In the genomic region with DNA sequence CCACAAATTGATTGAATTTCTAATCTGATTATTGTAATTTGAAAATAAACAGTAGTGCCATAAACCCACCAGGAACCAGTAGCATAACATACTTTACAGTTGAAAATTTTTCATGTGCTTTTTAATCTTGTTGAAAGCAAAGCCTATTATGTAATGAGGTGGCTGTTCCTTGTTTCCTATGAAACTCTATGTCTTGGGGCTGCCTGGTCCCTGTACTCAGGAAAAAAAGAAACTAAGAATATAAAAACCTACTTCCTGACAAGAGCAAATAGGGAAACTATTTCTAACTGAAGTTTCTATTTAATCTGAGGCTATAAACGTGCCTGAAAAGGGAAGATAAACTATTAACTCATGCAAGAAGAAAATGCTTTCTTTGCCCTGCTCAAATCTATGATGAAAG, we compare ENCODE assay signal across 14 mouse cellular contexts.
"Had no signal": no experiment of that assay in that cellular context is flagged by ENCODE, and none has a peak within 500 bp of the region (broad histone marks: within the 10 kb centered on the region; RNA-seq: fewer than 3 reads in every experiment).

No protein-coding gene starts in this region.

- ATAC-seq: hindbrain, postnatal 0 days; intestine, embryonic 16.5 days had no signal

- DNase-seq: gastrocnemius, postnatal 14 days; gastrocnemius, postnatal 36 days; heart, adult 18-20 months; heart, postnatal 14 days; heart, postnatal 36 days; kidney, adult 11 months; kidney, adult 2 months; kidney, adult 9 months; kidney, postnatal 14 days; kidney, postnatal 36 days; liver; liver, embryonic 13.5 days had no signal
